Mouse (Mus musculus) liver, embryonic 16.5 days (tissue): ENCODE measurements around the gene Olfr1043. TPM values are rescaled to one million over a fixed set of nuclear protein-coding genes. Genes with fewer than 3 reads are reported as not detected.

Source experiments
- ATAC-seq: fragments of 200-750 bp; cut with Nextera tagmentation; 2 replicates; pipeline ENCODE4 v1.8.0; 2017; ENCODE audit warnings: low read depth, mild to moderate bottlenecking, moderate number of reproducible peaks, moderate library complexity
- H3K27ac ChIP-seq: fragments of 300-500 bp; sonication (generic); 2 replicates; pipeline ENCODE4 v1.5.1; 2014; ENCODE audit warnings: mild to moderate bottlenecking, low read length
- H3K27me3 ChIP-seq: fragments of 300-500 bp; sonication (generic); 2 replicates; pipeline ENCODE4 v1.6.1; 2014; ENCODE audit warnings: low read depth, low read length, mixed read lengths; ENCODE audit not compliant: control insufficient read depth, insufficient read depth
- H3K36me3 ChIP-seq: fragments of 300-500 bp; sonication (generic); 2 replicates; pipeline ENCODE4 v1.6.1; 2014; ENCODE audit warnings: mild to moderate bottlenecking; ENCODE audit not compliant: control insufficient read depth, insufficient read depth
- H3K4me1 ChIP-seq: fragments of 300-500 bp; sonication (generic); 2 replicates; pipeline ENCODE4 v1.6.1; 2014; ENCODE audit warnings: low read depth, low read length, mixed read lengths; ENCODE audit not compliant: control insufficient read depth
- H3K4me2 ChIP-seq: fragments of 300-500 bp; sonication (generic); 2 replicates; pipeline ENCODE4 v1.6.1; 2014; ENCODE audit warnings: low read depth, low read length, mixed read lengths
- H3K4me3 ChIP-seq: fragments of 300-500 bp; sonication (generic); 2 replicates; pipeline ENCODE4 v1.5.1; 2014; ENCODE audit warnings: low read depth, mild to moderate bottlenecking, low read length
- H3K9ac ChIP-seq: fragments of 300-500 bp; sonication (generic); 2 replicates; pipeline ENCODE4 v1.6.1; 2014; ENCODE audit warnings: low read depth, low read length
- H3K9me3 ChIP-seq: fragments of 300-500 bp; sonication (generic); replicated peaks from 2 replicates; pipeline ENCODE4 v1.6.1; 2016; ENCODE audit warnings: low read length; ENCODE audit not compliant: control insufficient read depth
- WGBS: fragments of 180-500 bp; shearing (Covaris S2); extraction: QIAGEN DNeasy Blood & Tissue Kit; methylation state at CpG from one replicate; pipeline ENCODE4 v1.1.7; 2014; ENCODE audit not compliant: insufficient replicate concordance; 5-methylcytosine and 5-hydroxymethylcytosine counted together
- polyA plus RNA-seq: library from polyadenylated mRNA; unstranded; fragments of >200 nt; fragmentation: Nextera tagmentation; extraction: Ambion mirVana; gene quantifications from 2 replicates; pipeline ENCODE4 v1.2.1, GENCODE M21; 2015

Olfr1043 gene
- polyA plus RNA-seq, 1 experiment from 2014 or later, result not detected

DNA sequence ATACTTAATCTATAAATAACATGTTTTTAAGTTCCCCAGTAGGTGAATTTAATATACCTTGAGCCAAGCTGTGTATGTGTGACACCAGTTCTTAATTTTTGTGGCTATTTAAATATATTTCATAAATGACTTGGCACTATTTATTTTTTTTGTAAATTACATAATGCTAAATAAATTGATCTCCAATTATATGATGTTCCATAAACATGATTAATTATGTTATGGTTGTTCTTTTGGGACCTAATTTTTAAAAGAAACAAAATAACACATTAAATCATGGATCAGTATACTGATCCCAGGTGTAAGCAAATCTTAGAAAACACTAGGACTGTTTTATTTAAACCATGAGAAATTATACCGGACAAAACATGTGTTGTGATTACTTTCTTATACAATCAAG lies 31.5 kb downstream of the Olfr1043 start, which contains the start of gene Olfr1039:
Gene Olfr1039 (minus strand): TSS at position 101 of the 400 bp plus-strand sequence.
- Histone ChIP-seq H3K4me1 (no peaks in the 10 kb centered on the region), H3K27me3 (no peaks in the 10 kb centered on the region), H3K36me3 (no peaks in the 10 kb centered on the region), H3K9me3 (no peaks in the 10 kb centered on the region), H3K27ac (no peak within 1 kb of the TSS), H3K4me2 (no peak within 1 kb of the TSS), H3K4me3 (no peak within 1 kb of the TSS), H3K9ac (no peak within 1 kb of the TSS)
- WGBS, result 73% methylated on average over 1 of the region's 1 CpGs
- no peak for ATAC-seq

Other genes starting within 250 kb of the Olfr1043 start
- gene Olfr1026, start 246.0 kb downstream of the Olfr1043 start, polyA plus RNA-seq, result not detected in 2 replicates
- not detected in 2 replicates for gene Olfr1028, start 217.1 kb downstream of the Olfr1043 start, polyA plus RNA-seq
- not detected in 2 replicates for gene Olfr1029, start 193.6 kb downstream of the Olfr1043 start, polyA plus RNA-seq
- not detected in 2 replicates for gene Olfr1030, start 188.2 kb downstream of the Olfr1043 start, polyA plus RNA-seq
- not detected in 2 replicates for gene Olfr1031, start 177.2 kb downstream of the Olfr1043 start, polyA plus RNA-seq
- gene Olfr1032, start 162.0 kb downstream of the Olfr1043 start, polyA plus RNA-seq, result not detected in 2 replicates
- 1.1 and 1.5 TPM in 2 replicates for gene Olfr1033, start 146.9 kb downstream of the Olfr1043 start, polyA plus RNA-seq
- 0.05 and 0.06 TPM in 2 replicates for gene Olfr1034, start 121.7 kb downstream of the Olfr1043 start, polyA plus RNA-seq
- gene Olfr1036, start 93.5 kb downstream of the Olfr1043 start, polyA plus RNA-seq, result not detected in 2 replicates
- not detected in 2 replicates for gene Olfr1037, start 80.1 kb downstream of the Olfr1043 start, polyA plus RNA-seq
- gene Olfr1039, start 31.6 kb downstream of the Olfr1043 start, polyA plus RNA-seq, result not detected in 2 replicates
- gene Olfr1040, start 20.8 kb downstream of the Olfr1043 start, polyA plus RNA-seq, result not detected in 2 replicates
- gene Olfr1042, start 5.7 kb downstream of the Olfr1043 start, polyA plus RNA-seq, result not detected in 2 replicates
- gene Olfr1044, start 10.3 kb upstream of the Olfr1043 start, polyA plus RNA-seq, result not detected in 2 replicates
- not detected in 2 replicates for gene Olfr52, start 18.2 kb upstream of the Olfr1043 start, polyA plus RNA-seq
- gene Olfr1045, start 35.5 kb upstream of the Olfr1043 start, polyA plus RNA-seq, result not detected in 2 replicates
- not detected in 2 replicates for gene Olfr1046, start 51.8 kb upstream of the Olfr1043 start, polyA plus RNA-seq
- gene Olfr1047, start 63.9 kb upstream of the Olfr1043 start, polyA plus RNA-seq, result not detected in 2 replicates
- not detected in 2 replicates for gene Olfr1048, start 72.8 kb upstream of the Olfr1043 start, polyA plus RNA-seq
- not detected in 2 replicates for gene Olfr1049, start 90.8 kb upstream of the Olfr1043 start, polyA plus RNA-seq
- not detected in 2 replicates for gene Olfr1051, start 111.6 kb upstream of the Olfr1043 start, polyA plus RNA-seq
- gene Olfr1052, start 124.9 kb upstream of the Olfr1043 start, polyA plus RNA-seq, result not detected in 2 replicates
- gene Olfr1053, start 147.8 kb upstream of the Olfr1043 start, polyA plus RNA-seq, result not detected in 2 replicates
- gene Olfr1054, start 167.9 kb upstream of the Olfr1043 start, polyA plus RNA-seq, result not detected in 2 replicates
- not detected in 2 replicates for gene Olfr1055, start 182.8 kb upstream of the Olfr1043 start, polyA plus RNA-seq
- gene Olfr1056, start 194.9 kb upstream of the Olfr1043 start, polyA plus RNA-seq, result not detected in 2 replicates
- not detected in 2 replicates for gene Olfr1057, start 210.9 kb upstream of the Olfr1043 start, polyA plus RNA-seq
- gene Olfr1058, start 221.0 kb upstream of the Olfr1043 start, polyA plus RNA-seq, result not detected in 2 replicates
- gene Olfr1061, start 246.5 kb upstream of the Olfr1043 start, polyA plus RNA-seq, result not detected in 2 replicates